Mouse (Mus musculus) embryo, embryonic 11 days (tissue): Measurements from ENCODE around the gene Kcnj4.

Experiments
- DNase-seq: peaks from one replicate; pipeline ENCODE4 v3.0.0-alpha.2; 2015

Kcnj4 gene

DNA sequence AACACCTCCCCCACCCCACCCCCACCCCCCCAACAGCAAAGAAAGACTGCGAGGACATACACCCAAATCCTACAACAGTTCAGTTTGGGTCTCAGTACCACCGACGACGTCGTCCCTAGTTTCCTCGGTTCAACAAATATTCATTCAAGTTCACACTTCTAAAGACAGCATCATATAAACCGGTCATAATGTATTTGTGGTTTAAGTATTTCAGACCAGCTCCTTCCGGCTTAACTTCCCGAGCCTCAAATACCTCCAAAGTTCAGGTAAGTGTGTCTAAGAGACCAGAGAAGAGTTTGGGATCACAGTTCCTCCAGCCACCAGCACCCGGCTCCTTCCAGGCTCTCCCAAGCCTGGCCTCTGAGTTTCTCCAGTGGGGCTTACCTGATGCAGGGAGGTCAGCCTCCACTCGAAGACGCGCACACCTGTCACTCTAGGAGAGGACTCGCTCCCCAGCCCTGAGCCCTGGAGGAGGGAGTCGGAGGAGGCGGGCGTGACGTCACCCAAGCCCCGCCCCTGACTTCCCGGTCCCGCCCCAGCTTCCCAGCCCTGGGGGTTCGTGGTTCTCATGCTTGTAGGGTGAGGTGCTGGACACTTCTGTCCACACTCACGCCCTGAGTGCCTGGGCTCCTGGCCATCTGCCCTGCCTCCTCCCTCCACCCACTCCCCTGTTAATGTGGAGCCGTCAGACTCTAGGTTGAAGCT, 49.8 kb downstream of the Kcnj4 start, which contains the start of gene Csnk1e:
Gene Csnk1e (minus strand): TSS at position 461 of the 705 bp plus-strand sequence.
- peak; percentile 75 for DNase-seq

- no peak for DNase-seq
These were observed 51.2 kb downstream of the Kcnj4 start for GRCm38 (mm10) chr15:79453831-79454230.

- no peak for DNase-seq
These were observed 57.0 kb downstream of the Kcnj4 start for GRCm38 (mm10) chr15:79448041-79448440.

GRCm38 (mm10) chr15:79445786-79446654, 59.0 kb downstream of the Kcnj4 start:
- no peak for DNase-seq

DNA sequence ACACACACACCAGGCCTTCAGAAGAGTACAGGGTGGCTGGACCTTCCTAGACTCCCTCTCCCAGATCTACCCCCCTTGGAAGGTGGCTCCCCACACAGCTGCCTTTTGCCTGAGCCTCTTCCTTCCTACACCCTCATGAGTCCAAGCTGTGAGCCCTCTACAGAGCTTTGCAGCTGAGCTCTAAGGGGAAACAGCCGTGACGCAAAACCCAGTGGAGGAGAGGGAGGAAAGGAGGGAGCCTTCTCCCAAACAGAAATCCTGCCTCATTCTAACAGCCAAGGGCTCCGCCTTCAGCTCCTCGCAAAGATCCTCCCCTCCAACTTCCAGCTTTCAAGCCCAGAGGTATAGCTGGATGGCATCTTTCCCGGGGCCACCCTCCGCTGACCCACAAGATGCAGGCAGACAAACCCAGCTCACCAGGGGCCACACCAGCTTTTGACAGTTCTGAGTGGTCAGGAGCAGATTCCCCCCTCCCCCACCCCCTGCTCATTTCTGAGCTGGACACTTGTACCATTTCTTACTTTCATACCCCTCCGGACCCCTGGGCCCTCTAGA, 61.1 kb downstream of the Kcnj4 start:
- DNase-seq: no peak

DNA sequence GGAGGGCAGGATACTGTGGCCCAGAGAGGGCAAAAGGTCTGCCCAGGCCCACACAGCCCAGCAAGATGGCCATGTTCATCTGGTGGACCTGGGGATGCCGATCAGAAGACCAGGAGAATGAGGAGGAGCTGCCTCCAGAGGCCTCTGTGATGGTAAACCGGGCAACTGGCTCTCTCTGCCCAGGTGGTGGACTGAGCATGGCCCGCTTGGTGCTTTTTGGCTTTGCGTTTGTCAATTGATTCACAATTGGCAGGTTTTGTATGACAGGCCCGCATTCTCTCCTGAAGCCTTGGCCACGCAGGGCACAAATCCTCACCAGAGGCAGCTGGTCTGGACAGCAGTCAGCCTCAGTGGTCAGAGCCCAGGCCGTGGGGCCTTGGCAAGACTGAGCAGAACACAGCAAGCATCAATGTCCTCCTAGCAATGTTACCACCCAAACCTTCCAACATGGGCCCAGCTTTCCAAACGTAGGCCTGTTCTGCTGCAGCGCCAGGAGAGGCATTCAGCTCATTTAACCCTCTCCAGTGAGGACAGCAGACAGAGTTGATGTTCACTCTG, 62.0 kb downstream of the Kcnj4 start:
- DNase-seq: no peak

- DNase-seq: no peak
These were observed 62.8 kb downstream of the Kcnj4 start for GRCm38 (mm10) chr15:79442257-79442611.

GRCm38 (mm10) chr15:79441331-79442256, 63.4 kb downstream of the Kcnj4 start:
- peak; percentile 91 for DNase-seq

DNA sequence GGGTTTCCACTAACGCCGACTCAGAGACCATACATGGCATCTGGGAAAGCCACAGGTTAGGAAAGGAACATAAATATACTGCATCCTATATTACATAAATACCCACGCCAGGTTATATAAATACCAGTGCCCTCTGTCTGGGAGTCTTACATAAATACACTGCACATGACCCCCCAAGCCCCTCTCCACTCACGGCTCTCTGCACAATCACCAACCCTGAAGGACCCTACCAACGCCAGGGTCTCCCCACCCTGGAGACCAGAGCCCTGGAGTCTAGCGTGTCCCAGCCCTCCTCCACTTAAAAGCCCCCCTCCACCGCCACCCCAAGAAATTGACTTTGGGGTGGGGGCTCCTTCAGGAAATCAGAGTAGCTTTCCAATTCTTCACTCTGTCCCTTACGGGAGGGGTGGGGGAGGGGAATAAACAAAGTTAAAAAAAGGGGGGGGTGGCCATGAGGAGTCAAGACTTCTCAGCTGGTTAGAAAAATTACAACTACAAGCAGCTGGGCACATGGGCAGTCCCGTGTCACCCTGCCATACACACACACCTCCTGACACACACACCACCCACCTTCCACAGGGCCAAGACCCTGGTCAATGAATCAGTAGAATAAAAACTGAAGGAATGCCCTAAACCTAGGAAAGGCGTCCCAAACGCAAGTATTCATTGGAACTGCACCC, 64.2 kb downstream of the Kcnj4 start:
- peak; percentile 24 for DNase-seq

DNA sequence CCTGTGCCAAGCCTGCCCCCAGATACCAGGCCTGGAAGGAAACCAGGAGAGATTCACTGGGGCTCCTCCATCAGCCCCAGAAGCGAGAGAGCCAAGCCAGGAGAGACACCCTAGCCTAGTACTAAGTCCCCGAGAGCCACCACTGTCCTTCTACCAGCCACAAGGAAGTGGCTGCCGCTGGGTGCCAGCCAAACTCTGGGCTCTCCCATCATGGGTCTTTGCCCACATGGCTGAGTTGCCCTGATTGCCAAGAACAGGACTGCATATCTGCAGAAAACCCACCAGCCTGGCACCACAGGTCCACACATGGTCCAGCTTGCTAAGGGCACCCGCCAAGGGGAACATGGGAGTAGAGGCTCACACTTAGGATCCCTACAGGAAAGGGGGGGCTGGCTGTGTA, 64.8 kb downstream of the Kcnj4 start:
- no peak for DNase-seq

- no peak for DNase-seq
These were observed 65.7 kb downstream of the Kcnj4 start for GRCm38 (mm10) chr15:79439386-79439785.

DNA sequence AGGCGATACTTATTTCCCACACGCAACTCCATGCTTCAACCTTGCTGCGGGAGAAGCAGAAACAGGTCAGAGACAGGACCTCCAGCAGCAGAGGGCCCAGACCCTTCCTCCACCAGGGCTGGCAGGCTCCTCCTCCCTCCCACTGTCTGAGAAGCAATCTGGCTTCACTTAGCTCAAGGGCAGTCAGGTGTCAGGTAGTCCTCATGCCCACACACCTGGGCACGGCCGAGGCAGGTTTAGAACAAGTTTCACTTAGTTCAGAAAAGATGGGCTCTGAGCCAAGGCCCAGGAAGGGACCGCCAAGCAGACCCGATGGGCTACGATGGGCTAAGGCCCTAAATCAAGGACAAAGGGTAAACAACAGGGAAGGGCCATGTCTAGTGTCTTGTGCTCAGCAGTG, 66.2 kb downstream of the Kcnj4 start:
- DNase-seq: no peak

- no peak for DNase-seq
These were observed 66.7 kb downstream of the Kcnj4 start for GRCm38 (mm10) chr15:79438209-79438810.

- DNase-seq: no peak
These were observed 67.4 kb downstream of the Kcnj4 start for GRCm38 (mm10) chr15:79437541-79438208.

- no peak for DNase-seq
These were observed 68.5 kb downstream of the Kcnj4 start for GRCm38 (mm10) chr15:79436481-79436921.

GRCm38 (mm10) chr15:79435191-79435671, 69.8 kb downstream of the Kcnj4 start:
- DNase-seq: no peak
